Mouse (Mus musculus): ENCODE results near the gene Npas2.

GRCm38 (mm10) chr1:39387497-39387896 lies 194.0 kb downstream of the Npas2 start:
- TF ChIP-seq POLR2A (IDR thresholded peaks at IDR 0.05; ENCODE audit: borderline replicate concordance, insufficient read depth, low read length) = no peak
- no peak for TF ChIP-seq CTCF (IDR thresholded peaks at IDR 0.05; ENCODE audit: borderline replicate concordance, insufficient read depth, low read depth, low read length)
